Mouse (Mus musculus): ENCODE measurements around the gene Il19.

DNA sequence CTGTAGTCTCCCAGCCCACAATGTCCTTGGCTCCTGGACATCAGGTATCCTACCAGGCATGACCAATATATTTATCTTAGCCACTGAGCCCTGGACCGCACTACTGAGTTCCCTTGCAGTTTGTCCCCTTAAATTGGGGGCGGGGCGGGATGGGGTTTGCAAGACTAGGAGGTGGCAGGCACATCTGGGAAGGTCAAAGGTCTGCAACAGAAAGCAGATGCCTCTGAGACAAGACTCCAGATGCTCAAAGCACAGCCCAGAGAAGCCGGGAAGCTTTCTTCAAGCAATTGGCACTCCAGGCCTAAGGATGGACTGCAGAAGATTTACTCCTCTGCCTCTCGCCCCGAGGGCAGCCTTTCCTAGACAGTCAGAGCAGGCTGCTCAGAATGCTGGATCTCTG lies 3.6 kb downstream of the Il19 start:
- TF ChIP-seq CTCF (IDR thresholded peaks at IDR 0.05) (no peak), EP300 (IDR thresholded peaks at IDR 0.05) (no peak)

Measured in lung, postnatal 0 days (tissue).